In genomic region chr12:11178486-11179154, GRCm38 (mm10) we compare ENCODE assay signal across 8 mouse cellular contexts. TPM values are rescaled to one million over a fixed set of nuclear protein-coding genes. Genes with fewer than 3 reads are reported as not detected.
DNase-seq lines count a peak whose midpoint lies in the region; ATAC-seq and TF ChIP-seq lines count a peak whose summit lies in the region.

No protein-coding gene starts in this region.

- ATAC-seq in megakaryocyte progenitor cell, adult 5-6 weeks (replicated peaks; ENCODE audit: poor library complexity) = peak; percentile 87

- no peak overlapping the region for H3K4me3 ChIP-seq in left cerebral cortex, adult 2 months

- peak; percentile 60 for DNase-seq in WW6 (ENCODE audit: low read depth, low spot score)
- peak; percentile 87 to 92 for DNase-seq in cerebellum, postnatal 4 days (ENCODE audit: low spot score in 2 of 2)
- DNase-seq in gastrocnemius, adult 8-10 months (ENCODE audit: low spot score in 2 of 2) = peak; percentile 73 to 76
- DNase-seq in hindlimb bud, embryonic 11.5 days (ENCODE audit: extremely low spot score, low read depth, low spot score) = peak; percentile 86
- peak; percentile 83 to 90 for DNase-seq in left cerebral cortex, adult 2 months (ENCODE audit: extremely low spot score in 1 of 2, low spot score in 2 of 2)
- peak; percentile 91 to 94 for DNase-seq in right cerebral cortex, postnatal 10 days (ENCODE audit: low spot score in 2 of 2)
- DNase-seq in urinary bladder, postnatal 14 days (ENCODE audit: low spot score) = peak; percentile 90

- no peak overlapping the region for H3K27ac ChIP-seq in left cerebral cortex, adult 2 months

- peak; percentile 96 for TF ChIP-seq CTCF in left cerebral cortex, adult 2 months (IDR thresholded peaks at IDR 0.05)

- intact Hi-C loops in left cerebral cortex, adult 2 months (cut with DNase I) = loop anchor here (1.0 to 10.0 kb wide), 3 partner anchors 314 to 580 kb away; no protein-coding TSS in a partner anchor

RNA-seq across cellular contexts. Expression of gene Kcns3, which starts 27.8 kb away (rescaled TPM):
- 1 to 10 TPM in 1 of 4 experiments, under 1 TPM in 3; 0.65 to 1.1 (median 0.75) TPM for total RNA-seq in gastrocnemius, adult 8-10 months (2022)
- total RNA-seq in left cerebral cortex, adult 2 months (2021) = 1 to 10 TPM; 7.1 to 7.9 TPM
- total RNA-seq in megakaryocyte progenitor cell, adult 5-6 weeks (2015) = not detected in 2 replicates
- total RNA-seq in megakaryocyte progenitor cell, adult 5-6 weeks (2017) = not detected in 2 replicates

RNA-seq across cellular contexts. Expression of gene Msgn1, which starts 30.2 kb away (rescaled TPM):
- not detected for total RNA-seq in gastrocnemius, adult 8-10 months (2022)
- total RNA-seq in left cerebral cortex, adult 2 months (2021) = not detected
- total RNA-seq in megakaryocyte progenitor cell, adult 5-6 weeks (2015) = not detected in 2 replicates
- total RNA-seq in megakaryocyte progenitor cell, adult 5-6 weeks (2017) = 0.71 TPM in 1 of 2 replicates, not detected in the other
